Mouse (Mus musculus) midbrain, embryonic 15.5 days (tissue): ENCODE data around the gene Lhx3. TPM values are rescaled to one million over a fixed set of nuclear protein-coding genes. Genes with fewer than 3 reads are reported as not detected.

Experiments used
- ATAC-seq: fragments of 200-750 bp; cut with Nextera tagmentation; replicated peaks from 2 replicates; pipeline ENCODE4 v1.8.0; 2017; ENCODE audit warnings: moderate TSS enrichment
- H3K27ac ChIP-seq: fragments of 300-500 bp; sonication (generic); 2 replicates; pipeline ENCODE4 v1.5.1; 2015; ENCODE audit warnings: mild to moderate bottlenecking, inconsistent platforms
- H3K27me3 ChIP-seq: fragments of 300-500 bp; sonication (generic); replicated peaks from 2 replicates; pipeline ENCODE4 v1.6.1; 2015; ENCODE audit warnings: inconsistent platforms
- H3K36me3 ChIP-seq: fragments of 300-500 bp; sonication (generic); replicated peaks from 2 replicates; pipeline ENCODE4 v1.6.1; 2015; ENCODE audit warnings: inconsistent platforms
- H3K4me1 ChIP-seq: fragments of 300-500 bp; sonication (generic); 2 replicates; pipeline ENCODE4 v1.6.1; 2015; ENCODE audit warnings: inconsistent platforms
- H3K4me2 ChIP-seq: fragments of 300-500 bp; sonication (generic); 2 replicates; pipeline ENCODE4 v1.6.1; 2015; ENCODE audit warnings: inconsistent platforms, mild to moderate bottlenecking, moderate library complexity
- H3K4me3 ChIP-seq: fragments of 300-500 bp; sonication (generic); 2 replicates; pipeline ENCODE4 v1.5.1; 2015; ENCODE audit warnings: mild to moderate bottlenecking, inconsistent platforms
- H3K9ac ChIP-seq: fragments of 300-500 bp; sonication (generic); 2 replicates; pipeline ENCODE4 v1.6.1; 2015; ENCODE audit warnings: mild to moderate bottlenecking, inconsistent platforms
- H3K9me3 ChIP-seq: fragments of 300-500 bp; sonication (generic); 2 replicates; pipeline ENCODE4 v1.6.1; 2016; ENCODE audit warnings: inconsistent platforms
- WGBS: fragments of 180-500 bp; shearing (Covaris S2); methylation state at CpG from one replicate; pipeline ENCODE4 v1.1.7; 2015; ENCODE audit warnings: mixed read lengths; 5-methylcytosine and 5-hydroxymethylcytosine counted together
- polyA plus RNA-seq: library from polyadenylated mRNA; unstranded; fragments of >200 nt; fragmentation: Nextera tagmentation; extraction: Ambion mirVana; gene quantifications from 2 replicates; pipeline ENCODE4 v1.2.1, GENCODE M21; 2015

The Lhx3 gene
- polyA plus RNA-seq, 1 experiment from 2014 or later = not detected

GRCm38 (mm10) chr2:26194552-26195339 lies 13.3 kb downstream of the Lhx3 start:
- H3K4me3 ChIP-seq = no peak overlapping the region
- H3K9ac ChIP-seq = no peak overlapping the region
- H3K27me3 ChIP-seq = peaks cover 46% of the 10 kb centered on the region
- no peak for ATAC-seq
- no peaks in the 10 kb centered on the region for H3K9me3 ChIP-seq
- H3K36me3 ChIP-seq = no peaks in the 10 kb centered on the region
- WGBS = 31% methylated on average over 7 of the region's 7 CpGs
- peaks cover 10% of the 10 kb centered on the region for H3K4me1 ChIP-seq
- H3K4me2 ChIP-seq = no peak overlapping the region
- no peak overlapping the region for H3K27ac ChIP-seq

GRCm38 (mm10) chr2:26188517-26188916 lies 19.6 kb downstream of the Lhx3 start:
- H3K4me1 ChIP-seq = no peaks in the 10 kb centered on the region
- H3K9ac ChIP-seq = no peak overlapping the region
- no peak for ATAC-seq
- H3K27me3 ChIP-seq = no peaks in the 10 kb centered on the region; the same call in 1 of the 2 replicates
- no peak overlapping the region for H3K4me3 ChIP-seq
- H3K4me2 ChIP-seq = no peak overlapping the region
- no peaks in the 10 kb centered on the region for H3K36me3 ChIP-seq
- no peak overlapping the region for H3K27ac ChIP-seq
- H3K9me3 ChIP-seq = no peaks in the 10 kb centered on the region
- WGBS = 81% methylated on average over 5 of the region's 5 CpGs

GRCm38 (mm10) chr2:26184352-26184751 lies 23.7 kb downstream of the Lhx3 start:
- H3K9ac ChIP-seq = no peak overlapping the region
- no peaks in the 10 kb centered on the region; the same call in 1 of the 2 replicates for H3K27me3 ChIP-seq
- WGBS = 57% methylated on average over 3 of the region's 3 CpGs
- no peaks in the 10 kb centered on the region for H3K9me3 ChIP-seq
- no peaks in the 10 kb centered on the region for H3K4me1 ChIP-seq
- no peak overlapping the region for H3K4me3 ChIP-seq
- no peak for ATAC-seq
- H3K4me2 ChIP-seq = no peak overlapping the region
- H3K27ac ChIP-seq = no peak overlapping the region
- no peaks in the 10 kb centered on the region for H3K36me3 ChIP-seq

- no peak for ATAC-seq
- Histone ChIP-seq H3K4me1 (no peaks in the 10 kb centered on the region), H3K9ac (no peak overlapping the region), H3K9me3 (no peaks in the 10 kb centered on the region), H3K36me3 (no peaks in the 10 kb centered on the region), H3K4me3 (no peak overlapping the region), H3K27me3 (no peaks in the 10 kb centered on the region; the same call in 1 of the 2 replicates), H3K4me2 (no peak overlapping the region), H3K27ac (no peak overlapping the region)
- WGBS = 15% methylated on average over 6 of the region's 6 CpGs
Observed at GRCm38 (mm10) chr2:26182646-26183045, 25.4 kb downstream of the Lhx3 start.

GRCm38 (mm10) chr2:26177189-26177588 lies 30.9 kb downstream of the Lhx3 start:
- H3K4me1 ChIP-seq = no peaks in the 10 kb centered on the region
- ATAC-seq = no peak
- H3K27me3 ChIP-seq = no peaks in the 10 kb centered on the region
- H3K9me3 ChIP-seq = no peaks in the 10 kb centered on the region
- H3K9ac ChIP-seq = no peak overlapping the region
- no peak overlapping the region for H3K4me3 ChIP-seq
- no peak overlapping the region for H3K4me2 ChIP-seq
- no peak overlapping the region for H3K27ac ChIP-seq
- H3K36me3 ChIP-seq = no peaks in the 10 kb centered on the region
- whole genome bisulfite sequencing = 60% methylated on average over 2 of the region's 2 CpGs

GRCm38 (mm10) chr2:26176731-26177130 lies 31.4 kb downstream of the Lhx3 start:
- WGBS = 48% methylated on average over 5 of the region's 5 CpGs
- H3K4me2 ChIP-seq = no peak overlapping the region
- no peaks in the 10 kb centered on the region for H3K9me3 ChIP-seq
- H3K27me3 ChIP-seq = no peaks in the 10 kb centered on the region
- no peak overlapping the region for H3K9ac ChIP-seq
- no peaks in the 10 kb centered on the region for H3K36me3 ChIP-seq
- H3K4me3 ChIP-seq = no peak overlapping the region
- no peak for ATAC-seq
- no peaks in the 10 kb centered on the region for H3K4me1 ChIP-seq
- H3K27ac ChIP-seq = no peak overlapping the region

GRCm38 (mm10) chr2:26175191-26175590 lies 32.9 kb downstream of the Lhx3 start:
- no peak for ATAC-seq
- Histone ChIP-seq H3K4me2 (no peak overlapping the region), H3K9ac (no peak overlapping the region; the same call in 1 of the 2 replicates), H3K27me3 (no peaks in the 10 kb centered on the region), H3K36me3 (no peaks in the 10 kb centered on the region), H3K4me3 (no peak overlapping the region), H3K4me1 (peaks cover 4% of the 10 kb centered on the region; the same call in 1 of the 2 replicates), H3K9me3 (no peaks in the 10 kb centered on the region), H3K27ac (no peak overlapping the region)
- WGBS = 20% methylated on average over 4 of the region's 4 CpGs

GRCm38 (mm10) chr2:26172166-26172565 lies 35.9 kb downstream of the Lhx3 start:
- no peak overlapping the region for H3K4me2 ChIP-seq
- ATAC-seq = no peak
- H3K27me3 ChIP-seq = no peaks in the 10 kb centered on the region
- no peak overlapping the region for H3K4me3 ChIP-seq
- no peaks in the 10 kb centered on the region for H3K36me3 ChIP-seq
- peaks cover 4% of the 10 kb centered on the region; the same call in 1 of the 2 replicates for H3K4me1 ChIP-seq
- H3K9ac ChIP-seq = no peak overlapping the region
- no peaks in the 10 kb centered on the region for H3K9me3 ChIP-seq
- no peak overlapping the region for H3K27ac ChIP-seq
- WGBS = 73% methylated on average over 2 of the region's 2 CpGs

- WGBS = 52% methylated on average over 2 of the region's 2 CpGs
- Histone ChIP-seq H3K27me3 (no peaks in the 10 kb centered on the region), H3K9ac (no peak overlapping the region), H3K36me3 (no peaks in the 10 kb centered on the region), H3K4me3 (no peak overlapping the region), H3K9me3 (no peaks in the 10 kb centered on the region), H3K27ac (no peak overlapping the region), H3K4me2 (no peak overlapping the region), H3K4me1 (peaks cover 4% of the 10 kb centered on the region; the same call in 1 of the 2 replicates)
- no peak for ATAC-seq
Observed at GRCm38 (mm10) chr2:26170376-26170775, 37.7 kb downstream of the Lhx3 start.

- peak; percentile 37 for ATAC-seq
- peaks cover 4% of the 10 kb centered on the region; the same call in 1 of the 2 replicates for H3K4me1 ChIP-seq
- WGBS = 26% methylated on average over 11 of the region's 11 CpGs
- H3K9ac ChIP-seq = no peak overlapping the region
- H3K27ac ChIP-seq = no peak overlapping the region
- H3K36me3 ChIP-seq = no peaks in the 10 kb centered on the region
- no peaks in the 10 kb centered on the region for H3K9me3 ChIP-seq
- H3K4me3 ChIP-seq = no peak overlapping the region
- H3K27me3 ChIP-seq = no peaks in the 10 kb centered on the region
- H3K4me2 ChIP-seq = no peak overlapping the region
Observed at GRCm38 (mm10) chr2:26168843-26169579, 39.1 kb downstream of the Lhx3 start.

GRCm38 (mm10) chr2:26166890-26167289 lies 41.2 kb downstream of the Lhx3 start:
- Histone ChIP-seq H3K27ac (no peak overlapping the region), H3K36me3 (no peaks in the 10 kb centered on the region), H3K4me1 (peaks cover 4% of the 10 kb centered on the region; the same call in 1 of the 2 replicates), H3K9ac (no peak overlapping the region), H3K9me3 (no peaks in the 10 kb centered on the region), H3K27me3 (no peaks in the 10 kb centered on the region), H3K4me3 (no peak overlapping the region), H3K4me2 (no peak overlapping the region)
- 84% methylated on average over 3 of the region's 3 CpGs for WGBS
- no peak for ATAC-seq

- H3K27ac ChIP-seq = peak overlapping the region; percentile 78; the same call in 1 of the 2 replicates
- WGBS = 75% methylated on average over 9 of the region's 9 CpGs
Observed at GRCm38 (mm10) chr2:26158064-26158463, 50.0 kb downstream of the Lhx3 start.

More at GRCm38 (mm10) chr2:26158064-26158463, 50.0 kb downstream of the Lhx3 start:
- H3K9me3 ChIP-seq = no peaks in the 10 kb centered on the region
- ATAC-seq = no peak
- no peak overlapping the region for H3K4me3 ChIP-seq
- no peaks in the 10 kb centered on the region for H3K36me3 ChIP-seq
- no peaks in the 10 kb centered on the region for H3K27me3 ChIP-seq
- no peak overlapping the region for H3K4me2 ChIP-seq
- H3K9ac ChIP-seq = no peak overlapping the region
- H3K4me1 ChIP-seq = peaks cover 33% of the 10 kb centered on the region
